Mouse (Mus musculus) embryo, embryonic 10.5 days (tissue): ENCODE measurements around the gene Osbp2.
"Not testable (repeated sequence)": the region's sequence is repeated elsewhere in the genome, so short reads cannot be mapped to it uniquely, and the experiment has no call there.

Source experiments
- DNase-seq: peaks from one replicate; pipeline ENCODE4 v3.0.0-alpha.2; 2015; ENCODE audit warnings: low spot score

Gene Osbp2

GRCm38 (mm10) chr11:3863454-3864112, at the start of gene Osbp2:
TSS of gene Osbp2 (minus strand) at chr11:3863903.
- DNase-seq: peak; percentile 77

- peak; percentile 39 for DNase-seq
These were observed 49.2 kb upstream of the Osbp2 start for GRCm38 (mm10) chr11:3912875-3913271.

- peak; percentile 7 for DNase-seq
These were observed 48.6 kb upstream of the Osbp2 start for GRCm38 (mm10) chr11:3912100-3912874.

- not testable (repeated sequence) for DNase-seq
These were observed 47.7 kb upstream of the Osbp2 start for GRCm38 (mm10) chr11:3911440-3911839.

- no peak for DNase-seq
These were observed 47.0 kb upstream of the Osbp2 start for GRCm38 (mm10) chr11:3910513-3911310.

- no peak for DNase-seq
These were observed 45.5 kb upstream of the Osbp2 start for GRCm38 (mm10) chr11:3909236-3909635.

GRCm38 (mm10) chr11:3905446-3905845, 41.7 kb upstream of the Osbp2 start:
- DNase-seq: no peak

GRCm38 (mm10) chr11:3904673-3905072, 41.0 kb upstream of the Osbp2 start:
- no peak for DNase-seq

GRCm38 (mm10) chr11:3903046-3903445, 39.3 kb upstream of the Osbp2 start:
- DNase-seq: no peak

- no peak for DNase-seq
These were observed 38.8 kb upstream of the Osbp2 start for GRCm38 (mm10) chr11:3902516-3902915.

GRCm38 (mm10) chr11:3900296-3900695, 36.6 kb upstream of the Osbp2 start:
- DNase-seq: no peak

GRCm38 (mm10) chr11:3895933-3896332, 32.2 kb upstream of the Osbp2 start:
- peak; percentile 6 for DNase-seq

GRCm38 (mm10) chr11:3895458-3895857, 31.8 kb upstream of the Osbp2 start:
- peak; percentile 49 for DNase-seq

- DNase-seq: peak; percentile 98
These were observed 30.9 kb upstream of the Osbp2 start, which contains the start of the genes 4921536K21Rik and Dusp18 for GRCm38 (mm10) chr11:3894406-3895281. TSS of gene 4921536K21Rik (minus strand) at chr11:3895098. TSS of gene Dusp18 (plus strand) at chr11:3895240.

GRCm38 (mm10) chr11:3893970-3894369, 30.3 kb upstream of the Osbp2 start:
- DNase-seq: no peak

GRCm38 (mm10) chr11:3887331-3887730, 23.6 kb upstream of the Osbp2 start:
- no peak for DNase-seq

GRCm38 (mm10) chr11:3883711-3884110, 20.0 kb upstream of the Osbp2 start:
- DNase-seq: no peak

GRCm38 (mm10) chr11:3879836-3880235, 16.1 kb upstream of the Osbp2 start:
- DNase-seq: peak; percentile 90

GRCm38 (mm10) chr11:3878660-3879059, 15.0 kb upstream of the Osbp2 start:
- DNase-seq: no peak

- DNase-seq: no peak
These were observed 12.7 kb upstream of the Osbp2 start for GRCm38 (mm10) chr11:3876419-3876818.

- DNase-seq: peak; percentile 34
These were observed 640 bp upstream of the Osbp2 start for GRCm38 (mm10) chr11:3864343-3864742.
